In the genomic region with DNA sequence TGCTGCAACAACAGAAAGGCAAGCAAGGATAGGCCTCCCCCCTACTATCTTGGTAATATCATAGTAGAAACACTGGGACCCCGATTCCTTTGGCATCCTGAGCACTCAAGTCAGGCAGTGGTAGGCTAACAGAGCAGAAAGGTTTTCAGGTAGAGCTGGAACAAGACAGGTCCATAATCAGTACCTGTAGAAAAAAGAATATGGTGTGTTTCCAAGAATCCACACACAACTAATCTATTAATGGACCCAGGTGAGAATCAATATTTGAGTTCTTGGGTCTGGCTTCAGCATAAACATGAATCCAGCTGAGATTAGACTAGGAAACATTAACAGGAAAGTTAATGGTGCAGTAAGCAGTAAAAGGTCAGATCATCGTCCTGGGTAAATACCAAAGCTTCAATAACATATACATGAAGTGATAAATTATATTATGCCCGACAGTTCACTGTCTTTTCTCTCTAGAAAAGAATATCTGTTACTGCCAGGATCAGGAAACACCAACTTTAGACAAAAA, we compare ENCODE assay signal across 23 mouse cellular contexts.
"Had no signal": no experiment of that assay in that cellular context is flagged by ENCODE, and none has a peak within 500 bp of the region (broad histone marks: within the 10 kb centered on the region; RNA-seq: fewer than 3 reads in every experiment).

No protein-coding gene starts in this region.

- DNase-seq: forebrain, postnatal 0 days; gastrocnemius, postnatal 14 days; gastrocnemius, postnatal 36 days; heart, adult 11 months; heart, adult 2 months; heart, postnatal 14 days; heart, postnatal 36 days; kidney, adult 18-20 months; kidney, adult 8-10 months; kidney, postnatal 10 days; kidney, postnatal 25 days; kidney, postnatal 4 days; liver had no signal

- ATAC-seq: forebrain, postnatal 0 days; hindbrain, postnatal 0 days had no signal

- H3K9ac ChIP-seq: forebrain, postnatal 0 days; heart, embryonic 13.5 days; heart, embryonic 15.5 days; hindbrain, embryonic 13.5 days; hindbrain, embryonic 15.5 days; limb, embryonic 12.5 days had no signal

- H3K4me3 ChIP-seq: heart, adult 2 months; heart, embryonic 13.5 days; heart, embryonic 15.5 days; hindbrain, embryonic 13.5 days; hindbrain, embryonic 15.5 days; layer of hippocampus, adult 2 months; left cerebral cortex, adult 2 months; limb, embryonic 10.5 days; limb, embryonic 12.5 days had no signal

- H3K9me3 ChIP-seq: heart, embryonic 13.5 days; heart, embryonic 15.5 days; hindbrain, embryonic 13.5 days; hindbrain, embryonic 15.5 days; limb, embryonic 10.5 days; limb, embryonic 12.5 days had no signal

- H3K36me3 ChIP-seq: heart, embryonic 13.5 days; heart, embryonic 15.5 days; hindbrain, embryonic 13.5 days; hindbrain, embryonic 15.5 days; limb, embryonic 10.5 days; limb, embryonic 12.5 days had no signal

- H3K27ac ChIP-seq: heart, adult 2 months; heart, embryonic 13.5 days; heart, embryonic 15.5 days; hindbrain, embryonic 13.5 days; hindbrain, embryonic 15.5 days; hindbrain, postnatal 0 days; layer of hippocampus, adult 2 months; left cerebral cortex, adult 2 months; limb, embryonic 10.5 days; limb, embryonic 12.5 days had no signal

- H3K4me1 ChIP-seq: heart, embryonic 15.5 days; hindbrain, embryonic 13.5 days; hindbrain, embryonic 15.5 days; limb, embryonic 10.5 days; limb, embryonic 12.5 days had no signal

- H3K27me3 ChIP-seq: heart, embryonic 13.5 days; heart, embryonic 15.5 days; hindbrain, embryonic 13.5 days; hindbrain, embryonic 15.5 days; limb, embryonic 12.5 days had no signal

- H3K4me2 ChIP-seq: heart, embryonic 11.5 days; heart, embryonic 13.5 days; heart, embryonic 15.5 days; hindbrain, embryonic 13.5 days; hindbrain, embryonic 15.5 days; limb, embryonic 12.5 days had no signal
